Mouse (Mus musculus): ENCODE results near the gene Cdh20.
A peak's percentile ranks its signal among the peaks of the same experiment; 100 is the strongest.
"Not testable (repeated sequence)": the region's sequence is repeated elsewhere in the genome, so short reads cannot be mapped to it uniquely, and the experiment has no call there.

Cdh20 gene

DNA sequence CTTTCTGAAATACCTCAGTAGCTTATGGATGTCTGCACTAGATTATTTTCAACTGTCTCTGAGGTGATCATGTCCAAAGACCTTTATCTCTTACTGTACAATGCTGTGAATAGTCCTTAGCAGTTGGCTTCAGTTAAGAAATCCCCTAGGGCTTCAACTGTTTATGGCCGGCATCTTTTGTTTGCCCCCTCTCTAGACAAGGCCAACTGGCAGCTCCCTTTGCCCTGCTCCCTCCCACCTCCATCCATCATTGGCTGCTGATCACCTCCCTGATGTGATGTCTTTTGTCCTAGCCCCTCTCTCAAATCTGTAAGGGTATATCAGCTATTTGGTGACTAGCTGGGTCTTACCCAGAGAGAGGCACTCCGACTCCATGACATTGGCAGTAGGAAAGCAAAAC, 148.2 kb downstream of the Cdh20 start:
- DNase-seq (ENCODE audit: low read depth, low spot score), result no peak

DNA sequence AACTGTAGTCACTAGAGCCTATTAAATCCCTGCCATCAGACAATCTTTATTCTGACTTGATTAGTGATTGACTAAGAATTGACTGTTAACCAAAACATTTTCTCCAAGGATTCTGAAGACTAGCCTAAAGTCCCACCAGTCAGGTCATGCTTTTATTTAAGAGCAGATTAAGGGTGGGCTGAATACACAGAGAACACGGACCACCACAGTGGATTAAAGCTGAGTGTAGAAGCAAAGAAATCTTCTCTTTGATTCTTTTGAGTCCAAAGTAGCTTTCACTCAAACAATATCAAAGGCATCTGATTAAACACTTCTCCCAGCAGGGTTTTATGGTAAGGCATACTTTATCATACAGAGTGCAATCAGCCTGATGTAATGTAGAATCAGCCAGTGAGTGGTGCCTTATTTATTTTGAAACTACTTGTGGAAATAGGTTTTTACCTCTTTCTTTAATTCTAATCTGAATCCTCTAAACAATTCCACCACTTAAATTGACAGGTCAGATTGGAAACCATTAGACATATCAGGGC, 149.0 kb downstream of the Cdh20 start:
- no peak for DNase-seq (ENCODE audit: low read depth, low spot score)

DNA sequence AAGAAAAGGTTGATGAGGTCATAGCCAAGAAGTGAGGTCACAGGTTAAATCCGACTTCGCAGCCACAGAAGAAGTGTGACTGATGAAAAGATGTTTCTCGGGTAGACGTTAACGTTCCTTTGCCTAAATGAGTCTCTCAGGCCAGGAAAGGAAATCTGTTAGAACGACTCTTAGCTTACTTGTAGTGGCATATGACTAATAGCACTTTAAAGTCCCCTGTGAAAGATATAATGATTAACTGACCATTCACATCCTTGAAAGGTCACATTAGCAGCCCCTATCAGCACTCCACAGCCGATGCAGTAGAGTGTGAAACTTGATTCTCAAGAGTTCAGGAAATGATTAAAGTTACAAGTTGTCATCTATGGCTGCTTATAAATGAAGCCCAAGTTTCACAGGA, 164.7 kb downstream of the Cdh20 start:
- no peak for DNase-seq (ENCODE audit: low read depth, low spot score)

DNA sequence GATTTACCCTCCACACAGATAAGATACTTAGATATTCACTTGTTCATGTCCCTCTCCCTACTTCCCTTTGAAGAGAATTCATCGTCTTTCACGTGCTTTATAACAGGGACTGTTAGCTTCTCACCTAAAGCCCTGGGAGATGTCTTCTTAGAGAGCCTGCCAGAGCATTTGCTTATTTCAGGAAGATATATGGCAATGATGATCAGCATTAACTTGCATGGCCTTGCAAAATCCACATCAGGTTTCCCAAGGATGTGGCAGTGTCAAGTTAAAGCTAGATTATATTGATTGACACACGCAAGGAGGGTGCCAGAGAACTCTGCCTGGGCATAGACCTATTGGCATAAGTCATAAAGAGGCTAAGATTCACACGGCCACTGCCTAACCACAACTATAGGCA, 168.6 kb downstream of the Cdh20 start:
- DNase-seq (ENCODE audit: low read depth, low spot score), result no peak

DNA sequence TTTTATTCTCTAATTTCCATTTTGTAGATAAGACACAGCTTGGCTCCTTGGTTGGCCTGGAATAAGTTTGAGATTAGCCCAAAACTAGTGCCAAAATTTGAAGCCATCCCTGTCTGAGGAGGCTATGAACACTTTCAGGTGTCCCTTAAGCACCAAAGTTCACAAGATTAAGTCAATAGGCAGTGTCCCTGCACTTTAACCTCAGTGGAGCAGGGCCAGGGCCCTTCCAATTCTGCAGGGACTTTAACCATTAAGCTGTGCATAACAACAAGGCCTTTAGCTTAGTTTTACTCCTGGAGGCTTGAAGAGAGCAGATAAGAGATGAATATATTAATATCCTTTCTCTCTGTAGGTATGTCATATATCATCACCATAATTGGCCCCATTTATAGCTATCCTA, 170.8 kb downstream of the Cdh20 start:
- no peak for DNase-seq (ENCODE audit: low read depth, low spot score)

DNA sequence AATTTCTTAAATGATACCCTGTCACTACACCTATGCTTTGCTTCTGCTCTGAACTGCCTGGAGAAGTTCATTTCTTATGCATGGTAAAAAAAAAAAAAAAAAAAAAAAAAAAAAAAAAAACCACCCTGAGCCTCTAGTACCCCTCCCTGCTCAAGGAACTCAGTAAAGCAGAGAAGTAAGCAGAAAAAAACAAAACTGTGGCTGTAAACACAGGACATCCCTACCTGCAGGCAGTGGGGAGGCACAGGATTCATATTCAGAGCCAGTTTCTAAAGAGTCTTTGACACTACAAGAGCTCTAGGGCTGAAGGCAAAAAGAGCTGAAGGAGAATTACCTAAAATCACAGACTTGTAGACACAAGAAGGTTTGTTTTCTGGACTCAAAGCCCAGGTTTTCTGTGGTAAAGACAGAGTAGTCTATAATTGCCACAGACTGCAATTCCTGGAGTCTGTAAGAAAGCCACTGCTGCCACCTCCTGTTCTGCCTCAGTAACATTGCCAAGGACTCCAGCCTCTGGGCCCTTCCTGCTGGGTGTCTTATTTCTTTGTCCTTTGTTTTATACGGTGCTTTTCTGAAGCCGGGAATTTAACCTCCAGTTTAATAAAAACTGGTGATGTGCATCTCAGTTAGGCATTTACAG, 176.3 kb downstream of the Cdh20 start:
- peak; percentile 4 for DNase-seq (ENCODE audit: low read depth, low spot score)

DNA sequence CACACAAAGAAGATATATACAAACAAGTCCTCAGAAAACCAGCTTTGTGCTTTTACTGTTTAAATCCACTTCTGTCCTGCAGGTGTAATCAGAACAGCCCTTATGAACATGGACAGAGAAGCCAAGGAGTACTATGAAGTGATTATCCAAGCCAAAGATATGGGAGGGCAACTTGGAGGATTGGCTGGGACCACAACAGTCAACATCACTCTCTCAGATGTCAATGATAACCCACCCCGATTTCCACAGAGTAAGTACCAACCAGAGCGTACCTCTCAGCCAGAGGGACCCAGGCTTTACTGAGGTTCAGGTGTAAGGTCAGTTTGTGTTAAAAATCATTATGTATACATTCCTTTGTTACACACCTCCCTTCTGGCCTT, 176.8 kb downstream of the Cdh20 start:
- no peak for DNase-seq (ENCODE audit: low read depth, low spot score)

DNA sequence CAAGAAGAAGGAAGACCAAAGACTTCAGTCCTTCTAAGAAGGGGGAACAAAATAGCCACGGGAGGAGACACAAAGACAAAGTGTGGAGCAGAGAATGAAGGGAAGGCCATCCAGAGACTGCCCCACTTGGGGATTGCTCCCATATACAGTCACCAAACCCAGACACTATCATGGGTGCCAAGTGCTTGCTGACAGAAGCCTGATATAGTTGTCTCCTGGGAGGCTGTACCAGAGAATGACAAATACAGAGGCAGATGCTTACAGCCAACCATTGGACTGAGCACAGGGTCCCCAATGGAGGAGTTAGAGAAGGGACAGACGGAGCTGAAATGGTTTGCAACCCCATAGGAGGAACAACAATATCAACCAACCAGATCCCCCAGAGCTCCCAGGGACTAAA, 181.3 kb downstream of the Cdh20 start:
- DNase-seq (ENCODE audit: low read depth, low spot score), result not testable (repeated sequence)

DNA sequence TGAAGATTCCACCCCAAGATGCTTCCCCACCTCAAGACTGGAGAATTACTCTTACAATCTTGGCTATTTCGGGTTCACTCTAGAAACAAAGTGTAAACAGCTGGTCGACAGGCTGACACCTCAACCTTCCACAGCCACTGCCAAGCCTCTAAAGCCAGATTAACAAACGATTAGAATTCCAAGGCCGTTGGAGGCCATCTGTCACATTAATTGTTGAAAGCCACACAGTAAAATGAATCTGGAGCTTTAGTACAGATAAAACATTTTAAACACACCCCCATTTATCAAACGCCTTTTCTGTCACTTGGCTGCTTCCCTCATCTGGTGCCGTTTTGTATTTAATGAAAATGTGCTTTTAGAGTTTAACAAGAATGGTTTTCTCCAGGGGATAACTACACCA, 188.7 kb downstream of the Cdh20 start:
- no peak for DNase-seq (ENCODE audit: low read depth, low spot score)

DNA sequence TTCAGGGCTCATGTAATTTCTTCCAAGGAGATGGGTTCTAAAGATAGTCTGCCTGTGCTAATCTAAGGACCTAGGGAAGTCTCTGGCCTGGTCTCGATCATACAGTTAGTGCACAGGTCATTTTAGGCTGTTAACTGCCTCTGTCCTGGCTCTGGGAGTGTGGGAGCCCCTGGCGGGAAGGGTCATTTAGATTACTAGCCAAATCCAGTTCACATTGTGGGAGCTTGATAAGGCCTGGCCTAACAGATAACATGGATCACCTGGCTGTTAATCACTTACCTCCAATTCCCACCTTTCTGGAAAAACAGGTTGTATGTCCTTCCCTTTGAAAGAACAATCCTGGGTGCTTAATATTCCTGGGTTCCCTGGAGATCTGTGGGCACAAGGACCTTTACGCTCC, 193.3 kb downstream of the Cdh20 start:
- no peak for DNase-seq (ENCODE audit: low read depth, low spot score)

DNA sequence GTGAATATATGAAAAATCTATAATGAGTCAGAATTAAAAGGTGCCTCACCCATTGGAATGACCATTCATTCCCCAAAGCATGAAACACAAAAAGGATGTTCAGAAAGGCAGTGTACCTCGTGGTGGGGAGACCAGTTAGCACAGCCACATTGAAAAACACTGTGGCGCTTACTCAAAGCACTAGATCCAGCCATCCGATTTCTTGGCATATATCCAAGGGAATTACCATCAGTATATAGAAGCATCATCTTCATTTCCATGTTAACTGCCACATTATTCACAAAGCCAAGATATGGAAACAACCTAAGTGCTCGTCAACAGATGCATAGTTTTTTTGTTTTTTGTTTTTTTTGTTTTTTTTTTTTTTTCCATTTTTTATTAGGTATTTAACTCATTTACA, 193.9 kb downstream of the Cdh20 start:
- no peak for DNase-seq (ENCODE audit: low read depth, low spot score)

DNA sequence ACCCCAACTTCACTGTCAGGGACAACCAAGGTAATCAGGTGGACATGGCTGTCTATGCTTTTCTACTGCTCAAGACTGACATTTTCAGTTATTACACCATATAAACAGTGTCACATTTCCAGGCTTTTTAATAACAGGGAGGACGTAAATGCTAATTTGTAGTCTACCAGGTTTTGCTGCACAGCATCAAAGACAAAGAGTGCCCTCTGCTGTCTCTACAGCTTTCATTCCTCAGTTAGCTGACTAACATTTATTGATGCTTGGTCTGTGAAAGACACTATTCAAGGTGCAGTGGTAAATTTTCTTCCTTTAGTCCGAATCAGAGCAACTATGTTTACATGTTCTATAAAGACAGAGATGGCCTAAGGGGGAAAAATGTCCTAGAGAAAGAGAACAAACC, 210.7 kb downstream of the Cdh20 start:
- no peak for DNase-seq (ENCODE audit: low read depth, low spot score)

DNA sequence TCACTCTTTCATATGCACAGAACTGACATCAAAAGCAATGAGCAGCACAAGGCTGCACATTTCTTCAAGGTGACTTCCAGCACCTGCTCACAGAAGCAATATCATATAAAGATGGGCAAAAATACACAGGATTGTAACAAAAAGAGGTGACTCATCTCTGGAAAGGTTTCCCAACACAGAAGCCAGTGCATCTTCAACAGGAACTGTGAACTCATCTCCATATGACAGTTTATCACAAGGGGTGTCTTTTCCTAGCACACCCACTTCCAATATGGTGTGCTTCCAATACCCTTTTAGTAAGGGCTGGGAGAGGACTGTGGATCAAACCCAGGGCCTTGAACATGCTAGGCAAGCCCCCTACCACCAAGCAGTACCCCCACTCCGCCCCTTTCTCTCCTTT, 211.9 kb downstream of the Cdh20 start:
- no peak for DNase-seq (ENCODE audit: low read depth, low spot score)

DNA sequence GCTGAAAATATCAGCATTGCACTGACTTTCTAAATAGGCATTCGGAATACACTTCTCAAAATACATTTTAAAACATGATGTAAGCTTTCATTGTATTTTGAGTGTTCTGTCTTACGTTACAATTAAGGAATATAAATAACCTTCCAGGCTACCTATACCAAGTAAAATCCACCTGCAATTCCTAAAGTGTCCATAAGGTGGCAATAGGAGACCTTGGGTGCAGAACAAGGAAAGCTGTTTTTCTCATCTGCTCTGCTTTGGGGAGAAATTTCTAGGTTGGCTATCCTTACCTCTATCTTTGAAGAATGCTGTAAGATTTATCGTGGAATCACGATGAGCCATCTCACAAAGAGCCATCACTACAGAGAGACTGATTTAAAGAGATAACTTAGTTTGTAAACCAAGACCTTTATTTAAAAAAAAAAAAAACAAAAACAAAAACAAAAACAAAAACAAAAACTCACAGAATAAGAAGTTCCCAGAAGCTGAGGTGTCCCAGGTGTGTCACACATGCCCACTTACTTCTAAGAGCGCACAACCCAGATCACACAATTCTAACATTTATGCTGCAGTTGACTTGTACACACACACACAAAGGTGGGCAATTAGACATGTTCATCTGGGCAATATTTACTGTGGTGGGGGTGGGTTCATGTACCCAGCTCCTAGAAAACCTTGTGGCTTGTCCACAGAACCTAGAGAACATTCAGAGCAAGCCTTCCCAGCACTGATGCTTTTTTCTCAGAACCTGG, 218.1 kb downstream of the Cdh20 start:
- DNase-seq (ENCODE audit: low read depth, low spot score), result no peak

DNA sequence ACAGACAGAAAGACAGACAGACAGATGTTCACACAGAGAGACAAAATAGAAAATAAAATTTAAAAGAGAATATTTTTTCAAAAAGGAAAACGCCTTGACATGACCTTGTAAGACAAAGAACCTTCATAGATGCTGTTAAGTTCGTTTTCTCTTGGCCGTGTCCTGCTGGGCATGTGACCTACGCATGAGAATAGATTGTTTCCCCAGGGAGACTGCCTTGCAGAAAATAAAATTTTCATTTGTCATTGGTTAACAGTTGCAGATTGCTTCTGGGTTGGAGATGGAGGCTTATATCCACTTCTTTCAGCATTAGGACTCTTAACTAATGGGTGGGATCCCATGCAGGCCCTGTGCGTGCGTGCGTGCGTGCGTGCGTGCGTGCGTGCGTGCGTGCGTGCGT, 219.2 kb downstream of the Cdh20 start:
- DNase-seq (ENCODE audit: low read depth, low spot score), result no peak

DNA sequence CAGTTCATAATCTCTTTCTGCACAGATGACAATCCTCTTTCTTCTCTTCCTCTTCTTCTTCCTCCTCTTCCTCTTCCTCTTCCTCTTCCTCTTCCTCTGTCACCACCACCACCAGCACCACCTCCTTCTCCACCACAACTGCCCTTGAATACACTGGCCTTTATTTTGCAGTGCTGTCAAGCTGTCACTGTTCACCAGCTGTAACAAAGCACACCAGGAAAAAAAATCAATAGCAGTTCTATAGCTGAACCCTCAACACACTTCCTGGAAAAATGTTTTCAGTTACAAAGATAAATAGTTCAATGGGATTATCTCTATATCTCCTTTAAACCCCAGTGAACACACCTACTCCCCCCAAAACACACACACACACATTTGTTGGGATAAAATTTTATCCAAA, 224.1 kb downstream of the Cdh20 start:
- DNase-seq (ENCODE audit: low read depth, low spot score), result no peak

DNA sequence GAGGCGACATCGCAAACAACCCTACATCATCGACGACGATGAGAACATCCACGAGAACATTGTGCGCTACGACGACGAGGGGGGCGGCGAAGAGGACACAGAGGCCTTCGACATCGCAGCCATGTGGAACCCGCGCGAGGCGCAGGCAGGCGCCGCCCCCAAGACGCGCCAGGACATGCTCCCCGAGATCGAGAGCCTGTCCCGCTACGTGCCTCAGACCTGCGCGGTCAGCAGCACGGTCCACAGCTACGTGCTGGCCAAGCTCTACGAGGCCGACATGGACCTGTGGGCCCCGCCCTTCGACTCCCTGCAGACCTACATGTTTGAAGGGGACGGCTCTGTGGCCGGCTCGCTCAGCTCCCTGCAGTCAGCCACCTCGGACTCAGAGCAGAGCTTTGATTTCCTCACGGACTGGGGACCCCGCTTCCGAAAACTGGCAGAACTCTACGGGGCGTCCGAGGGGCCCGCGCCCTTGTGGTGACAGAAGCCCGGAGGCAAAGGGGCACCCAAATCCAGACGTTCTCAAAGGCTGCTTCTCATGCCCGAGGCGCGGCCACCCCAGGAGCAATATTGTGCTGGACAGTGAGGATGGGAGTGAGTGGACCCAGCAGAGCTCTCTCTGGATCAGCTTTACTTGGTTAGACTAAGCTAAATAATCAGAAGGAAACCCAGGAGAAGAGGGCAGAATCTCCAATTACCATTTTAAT, 225.7 kb downstream of the Cdh20 start:
- no peak for DNase-seq (ENCODE audit: low read depth, low spot score)

DNA sequence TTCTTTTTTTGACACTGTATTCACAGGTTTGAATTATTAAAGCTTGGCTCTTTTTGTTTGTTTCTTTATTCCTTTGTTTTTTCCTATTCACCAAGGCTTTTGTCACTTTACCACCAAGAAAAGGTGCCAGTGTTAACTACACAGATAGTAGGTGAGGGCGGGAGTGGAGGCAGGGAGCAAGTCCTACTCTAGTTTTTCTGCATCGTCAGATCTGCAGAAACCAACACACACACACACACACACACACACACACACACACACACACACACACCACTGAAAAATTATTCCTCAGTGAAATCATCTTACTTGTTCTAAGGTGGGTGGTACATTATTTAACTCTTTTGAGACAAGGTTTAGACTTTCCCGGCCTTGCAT, 226.3 kb downstream of the Cdh20 start:
- DNase-seq (ENCODE audit: low read depth, low spot score), result no peak

DNA sequence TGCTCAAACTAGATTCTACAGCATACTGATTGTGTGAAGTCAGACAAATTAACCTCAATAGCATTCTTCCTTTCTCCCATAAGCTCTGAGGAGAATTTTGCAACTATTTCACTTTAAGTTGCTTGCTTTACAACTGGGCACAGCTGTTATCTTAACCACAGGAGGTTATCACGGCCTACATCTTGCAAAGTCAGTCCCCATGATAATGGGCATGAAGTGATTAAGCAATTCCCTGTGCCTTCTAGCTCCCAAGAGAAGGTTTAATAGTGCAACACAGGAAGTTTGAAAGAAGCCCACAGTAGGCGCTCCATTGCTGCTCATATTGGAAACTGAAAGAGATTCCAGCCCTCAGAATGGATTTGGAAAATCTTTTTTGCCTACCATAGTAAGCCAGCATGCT, 229.5 kb downstream of the Cdh20 start:
- no peak for DNase-seq (ENCODE audit: low read depth, low spot score)

DNA sequence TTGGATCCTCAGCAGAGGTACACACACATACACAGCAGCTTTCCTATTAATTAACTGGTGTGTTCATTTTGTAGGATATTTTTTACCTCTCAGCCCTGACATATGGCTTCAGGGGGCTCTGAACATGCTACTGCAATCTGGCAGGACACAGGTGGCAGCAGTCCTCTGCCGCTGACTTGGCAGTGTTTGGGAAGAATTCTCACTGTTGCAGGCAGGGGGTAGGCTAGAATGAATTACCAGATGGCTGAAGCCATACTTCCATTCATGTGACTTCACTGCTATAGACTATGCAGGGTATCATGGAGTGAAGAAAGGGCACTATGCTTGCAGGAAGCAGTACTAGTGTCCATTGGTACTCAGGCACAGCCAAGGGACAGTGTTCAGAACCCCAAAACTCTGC, 233.8 kb downstream of the Cdh20 start:
- no peak for DNase-seq (ENCODE audit: low read depth, low spot score)

DNA sequence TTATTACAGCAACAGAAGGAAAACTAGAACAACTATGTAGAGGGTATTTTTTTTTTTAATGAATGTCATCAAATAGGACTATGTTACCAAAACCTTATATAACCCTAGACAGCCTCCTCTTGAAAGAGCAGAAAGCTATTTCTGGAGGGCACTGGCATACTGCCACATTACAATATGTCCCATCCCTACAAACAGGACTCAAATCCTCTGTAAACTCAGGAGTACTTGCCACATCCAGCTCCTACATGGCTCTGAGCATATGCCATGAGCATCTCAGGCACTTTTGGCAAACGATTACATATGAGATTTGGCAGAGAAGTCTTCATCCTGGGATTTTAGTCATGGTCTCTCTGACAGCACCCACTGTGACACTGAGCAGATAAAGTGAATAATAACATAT, 235.5 kb downstream of the Cdh20 start:
- DNase-seq (ENCODE audit: low read depth, low spot score), result no peak

DNA sequence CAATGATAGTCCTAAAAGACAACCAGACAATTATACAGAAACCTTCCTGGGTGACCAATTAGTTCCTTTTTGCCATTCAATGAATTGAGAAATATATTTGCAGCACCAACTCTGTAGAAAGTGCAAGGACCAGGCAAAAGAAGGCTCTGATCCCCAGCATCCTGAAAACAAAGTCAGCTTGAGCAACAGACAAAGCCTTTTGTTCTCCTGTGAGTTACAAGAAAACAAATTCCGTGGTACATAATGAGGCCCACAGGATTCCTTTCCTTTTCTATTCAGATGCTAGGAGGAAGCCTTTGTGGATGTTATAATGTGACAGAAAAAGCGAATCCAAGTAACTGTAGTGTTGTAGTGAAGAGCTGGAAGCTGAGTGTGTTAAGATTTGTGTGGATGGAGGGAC, 244.3 kb downstream of the Cdh20 start:
- no peak for DNase-seq (ENCODE audit: low read depth, low spot score)

DNA sequence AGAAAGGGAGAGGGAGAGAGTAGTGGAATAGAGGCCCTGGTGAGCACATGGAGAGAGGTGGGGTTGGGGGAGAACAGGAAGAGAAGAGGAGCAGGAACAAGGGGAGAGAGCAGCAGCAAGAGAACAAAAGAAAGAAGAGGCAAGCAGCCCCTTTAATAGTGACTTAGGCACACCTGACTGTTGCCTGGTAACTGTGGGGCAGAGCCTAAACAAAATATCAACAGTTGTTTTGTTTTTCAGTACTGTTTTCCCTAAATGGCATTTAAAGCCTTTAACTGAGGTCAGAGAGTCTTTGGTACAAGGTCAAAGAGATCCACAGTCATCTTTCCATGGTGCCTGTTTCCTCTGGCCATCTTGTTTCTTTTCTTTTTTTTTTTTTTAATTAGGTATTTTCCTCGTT, 245.0 kb downstream of the Cdh20 start:
- DNase-seq (ENCODE audit: low read depth, low spot score), result no peak

Data from WW6 (cell line).